Mouse (Mus musculus) thymus, postnatal 0 days (tissue): ENCODE measurements at regions not wholly inside any gene's neighbourhood (a gene's known extent, or its start where the extent isn't known, plus 50 kb on each side); places are given as distances from the start of the nearest gene placed in this dataset.

Source experiments
- DNase-seq: peaks from one replicate; pipeline ENCODE4 v3.0.0-alpha.2; 2015; ENCODE audit warnings: low spot score

DNA sequence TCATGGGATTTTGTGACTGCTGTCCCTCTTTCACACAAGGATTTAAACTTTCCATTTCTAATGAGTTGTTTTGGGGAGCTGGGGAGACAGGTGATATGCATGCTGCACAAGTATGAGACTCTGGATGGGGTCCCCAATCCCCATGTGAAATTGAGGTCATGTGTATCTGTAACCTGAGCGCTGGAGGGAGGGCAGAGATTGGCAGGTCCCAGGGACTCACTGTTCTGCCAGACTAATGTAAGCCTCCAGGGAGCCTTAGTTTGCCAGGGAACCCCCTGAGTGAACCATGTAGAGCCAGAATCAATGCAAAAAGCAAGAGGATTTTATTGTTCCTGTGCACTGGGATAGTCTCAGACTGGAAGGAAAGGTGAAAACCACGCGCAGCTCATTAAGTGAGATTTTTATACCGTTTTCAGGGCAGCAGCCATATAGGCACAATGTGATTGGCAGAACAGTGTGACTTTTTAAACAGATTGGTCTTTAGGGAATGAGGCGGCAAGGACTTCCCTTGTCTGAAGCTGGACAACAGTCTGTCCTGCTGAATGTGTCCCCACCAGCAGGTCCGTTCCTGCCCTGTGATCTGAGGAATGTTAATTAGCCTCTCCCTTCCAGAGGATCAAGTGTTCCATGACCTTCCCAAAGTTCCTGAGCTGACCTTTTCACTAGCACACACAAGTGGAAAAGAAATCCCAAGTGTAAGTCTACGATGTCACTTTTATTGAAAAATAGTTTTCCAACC lies 59.9 kb upstream of the Oxgr1 start:
- DNase-seq = no peak

DNA sequence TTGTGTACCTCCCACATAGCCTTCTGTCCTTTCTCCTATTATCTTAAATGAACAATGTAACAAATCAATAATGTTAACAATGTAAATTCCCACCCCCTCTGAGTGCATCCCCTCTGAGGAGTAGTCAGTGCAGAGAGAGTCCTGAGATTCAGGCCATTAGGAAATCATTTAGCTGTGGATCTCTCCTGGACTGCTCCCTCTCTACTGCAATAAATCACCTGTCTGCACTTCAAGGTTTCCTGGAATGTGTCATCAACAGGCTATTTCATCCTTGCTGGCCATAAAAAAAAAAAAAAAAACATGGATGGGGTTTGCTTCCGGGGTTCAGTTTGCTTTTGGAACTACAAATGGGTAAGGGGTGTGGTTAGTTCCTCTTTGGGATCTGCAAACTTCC lies 60.5 kb upstream of the Oxgr1 start:
- DNase-seq = no peak

DNA sequence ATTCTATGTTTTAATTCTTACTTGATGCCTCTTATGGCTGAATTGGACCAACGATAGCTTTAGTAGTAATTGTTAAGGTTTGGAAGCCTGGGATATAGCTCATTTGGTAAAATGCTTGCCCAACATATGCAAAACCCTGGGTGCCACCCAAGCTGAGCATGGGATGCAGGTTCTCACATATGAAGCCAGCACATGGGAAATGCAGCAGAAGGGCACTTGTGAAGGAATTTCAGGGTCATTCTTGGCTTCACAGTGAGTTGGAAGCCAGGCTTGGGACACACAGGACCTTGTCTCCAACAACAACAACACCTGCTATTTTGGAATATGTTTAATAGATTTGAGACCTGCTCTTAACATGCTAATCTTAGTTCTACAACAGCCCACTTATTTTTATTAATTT lies 67.6 kb upstream of the Oxgr1 start:
- no peak for DNase-seq

DNA sequence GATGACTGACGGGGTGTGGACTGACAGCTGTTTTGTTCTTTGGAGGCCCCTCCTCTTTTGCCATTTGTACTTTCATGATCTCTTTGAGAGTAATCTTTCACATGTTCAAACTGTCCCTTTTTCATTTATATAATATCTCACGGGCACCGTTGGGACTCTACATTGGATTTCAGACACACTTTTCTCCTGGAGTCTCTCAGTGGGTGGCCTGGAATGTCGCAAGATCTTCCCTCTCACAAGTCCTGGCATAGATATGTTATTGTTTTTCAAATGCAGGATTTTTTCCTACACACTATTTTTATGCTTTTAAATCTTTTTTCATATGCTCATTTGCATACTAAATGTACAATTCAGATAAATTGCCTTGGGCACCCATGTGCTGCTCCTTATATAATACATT lies 71.1 kb upstream of the Oxgr1 start:
- DNase-seq = no peak

DNA sequence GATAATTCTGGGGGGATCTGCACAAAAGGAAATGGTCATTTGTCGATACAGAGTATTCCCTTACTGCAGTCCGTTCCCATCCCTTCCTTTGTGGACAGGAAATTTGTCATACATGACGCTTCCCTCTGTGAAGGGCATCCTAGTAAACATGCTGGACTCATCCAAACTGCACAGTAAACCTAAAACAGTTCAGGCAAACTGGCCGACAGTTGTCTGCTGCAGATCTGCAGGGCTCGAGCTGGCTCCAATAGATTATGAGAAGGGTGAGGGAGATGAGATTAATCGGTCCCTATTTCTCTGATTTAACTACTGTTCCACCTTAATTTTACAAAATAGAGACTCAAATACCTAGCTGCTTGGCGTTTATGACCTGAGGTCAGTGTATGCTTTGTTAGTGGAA lies 76.3 kb upstream of the Oxgr1 start:
- DNase-seq = no peak

DNA sequence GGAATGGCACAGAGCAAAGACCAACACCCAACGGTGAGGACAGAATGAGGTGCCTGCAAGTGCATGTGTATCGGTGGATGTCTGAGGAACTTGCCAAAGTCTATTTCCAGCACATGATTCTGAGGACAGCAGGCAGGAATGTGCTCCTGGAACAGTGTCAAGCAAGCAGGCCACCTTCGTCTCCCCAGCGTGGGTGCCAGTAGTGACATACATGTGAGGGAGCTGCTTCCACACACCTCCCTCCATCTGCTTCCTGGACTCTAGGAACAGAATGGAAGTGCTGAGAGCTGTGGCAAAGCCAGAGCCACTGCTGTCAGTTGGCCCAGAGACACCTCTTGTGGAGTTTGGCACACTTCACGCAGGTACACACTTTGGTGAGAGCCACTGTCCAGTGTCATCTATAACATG lies 76.9 kb upstream of the Oxgr1 start:
- no peak for DNase-seq

DNA sequence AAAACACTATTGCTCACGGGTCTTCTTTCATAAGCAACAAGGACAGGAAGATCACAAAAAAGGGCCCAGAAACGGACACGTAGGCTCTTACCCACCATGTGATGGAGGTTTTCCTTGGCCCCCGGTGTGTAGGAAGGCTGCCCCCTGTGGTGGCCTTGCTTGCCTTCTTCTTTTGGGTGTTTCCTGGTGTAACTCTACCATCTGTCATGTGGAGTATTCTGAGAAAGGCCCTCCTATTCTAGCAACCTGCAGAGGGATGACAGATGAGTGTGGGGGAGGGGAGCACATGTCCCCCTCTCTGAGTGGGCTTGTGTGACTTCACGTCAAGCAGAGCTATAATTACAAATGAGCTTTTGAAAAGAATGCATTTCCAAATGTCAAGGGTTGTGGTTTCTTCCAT lies 77.3 kb upstream of the Oxgr1 start:
- DNase-seq = no peak

DNA sequence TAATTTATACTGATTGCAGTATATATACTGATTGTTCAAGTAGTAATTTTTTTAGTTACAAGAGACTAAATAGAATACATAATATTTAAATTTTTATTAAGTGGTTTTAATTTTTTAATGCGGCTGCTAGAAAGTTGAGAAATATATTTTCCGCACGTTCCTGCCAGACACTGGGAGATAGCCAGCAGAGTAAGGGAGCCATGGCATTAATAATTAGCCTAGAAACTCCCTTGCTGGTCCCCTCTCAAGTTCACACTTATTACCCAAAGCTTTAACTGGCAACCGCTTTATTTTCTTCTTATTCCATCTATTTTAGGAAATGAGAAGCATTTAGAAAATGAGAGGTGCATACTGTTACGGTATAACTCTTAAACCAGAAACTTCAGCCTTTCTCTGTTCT lies 78.0 kb upstream of the Oxgr1 start:
- no peak for DNase-seq

DNA sequence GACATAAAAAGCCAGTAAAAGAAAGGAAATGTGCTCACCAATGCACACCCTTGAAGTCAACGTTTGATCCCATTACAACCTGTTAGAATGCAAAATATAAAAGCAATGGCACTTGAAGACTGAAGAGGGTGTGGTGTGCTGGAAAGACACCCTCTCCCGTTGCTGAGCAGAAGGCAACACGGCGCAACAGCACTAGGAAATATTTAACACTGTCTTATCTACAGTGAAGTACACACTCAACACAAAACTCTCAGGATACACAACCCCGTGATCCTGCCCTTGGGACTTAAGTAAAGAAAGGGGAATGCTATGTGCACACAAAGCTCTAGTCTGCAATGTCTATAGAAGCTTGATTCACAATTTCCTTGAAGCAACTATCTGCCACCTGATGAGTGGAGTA lies 83.1 kb upstream of the Oxgr1 start:
- no peak for DNase-seq

DNA sequence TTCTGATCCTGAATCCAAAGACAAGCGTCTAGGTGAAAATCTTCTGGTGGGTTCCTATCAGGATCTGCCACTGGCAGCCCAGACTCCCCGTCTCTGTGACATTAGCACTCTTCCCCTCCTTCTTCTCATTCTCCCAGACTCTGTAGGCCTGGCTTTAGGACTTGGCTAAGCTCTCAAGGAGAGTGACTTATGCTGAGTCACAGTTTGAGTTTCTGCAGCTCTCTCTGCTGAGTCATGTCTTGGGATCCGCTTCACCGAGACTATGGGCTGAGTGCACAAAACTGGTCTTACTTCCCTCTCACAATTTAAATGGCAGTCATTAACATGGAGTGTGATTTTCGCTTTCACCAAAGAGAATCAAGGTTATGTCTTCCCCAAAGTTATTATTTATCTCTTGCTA lies 85.2 kb upstream of the Oxgr1 start:
- DNase-seq = no peak

DNA sequence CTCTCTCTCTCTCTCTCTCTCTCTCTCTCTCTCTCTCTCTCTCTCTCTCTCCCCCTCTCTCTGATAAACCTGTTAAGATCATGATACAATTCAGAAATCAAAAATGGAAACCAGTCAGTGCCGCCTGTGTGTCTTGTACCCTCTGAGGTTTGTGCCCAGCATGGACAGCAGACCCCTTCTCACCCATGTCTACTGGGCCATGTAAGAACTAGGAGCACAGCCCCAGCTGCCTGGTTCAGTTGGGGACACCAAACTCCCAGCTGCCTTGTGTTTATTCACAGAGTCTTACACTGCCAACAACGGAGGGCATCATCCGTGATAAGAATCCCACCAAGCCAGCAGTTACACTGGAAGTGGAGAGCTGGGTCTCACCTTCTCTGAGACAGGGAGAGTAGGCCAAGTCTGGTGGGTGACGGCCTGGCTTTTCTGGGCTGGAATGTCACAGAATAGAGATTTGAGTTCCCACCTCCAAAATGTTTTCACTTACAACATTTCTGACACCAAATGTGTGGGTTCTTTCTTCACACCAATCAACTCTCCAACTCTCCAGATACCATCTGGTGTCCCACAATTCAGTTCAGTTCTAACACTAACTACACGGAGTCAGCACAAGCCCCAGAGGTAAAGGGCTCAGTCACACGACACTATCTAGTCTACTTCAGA lies 92.2 kb upstream of the Oxgr1 start:
- DNase-seq = no peak

DNA sequence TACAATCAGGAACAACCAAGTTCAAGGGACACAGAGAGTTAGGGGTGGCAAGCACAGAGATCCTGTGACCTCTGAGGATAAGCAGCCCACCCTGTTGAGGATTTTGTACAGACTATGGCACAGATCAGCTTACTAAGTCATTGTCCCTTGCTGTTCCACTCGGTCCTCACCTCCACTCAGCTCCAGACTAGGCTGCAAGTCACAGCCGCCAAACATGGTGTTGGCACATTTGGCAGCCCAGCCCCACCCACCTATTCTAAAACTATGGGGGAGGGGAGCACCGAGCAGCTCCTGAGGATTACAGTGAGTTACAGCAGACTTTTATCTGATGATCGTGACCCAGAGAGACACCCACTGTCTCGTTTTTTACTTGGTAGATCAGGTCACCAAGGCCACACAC lies 93.0 kb upstream of the Oxgr1 start:
- no peak for DNase-seq

DNA sequence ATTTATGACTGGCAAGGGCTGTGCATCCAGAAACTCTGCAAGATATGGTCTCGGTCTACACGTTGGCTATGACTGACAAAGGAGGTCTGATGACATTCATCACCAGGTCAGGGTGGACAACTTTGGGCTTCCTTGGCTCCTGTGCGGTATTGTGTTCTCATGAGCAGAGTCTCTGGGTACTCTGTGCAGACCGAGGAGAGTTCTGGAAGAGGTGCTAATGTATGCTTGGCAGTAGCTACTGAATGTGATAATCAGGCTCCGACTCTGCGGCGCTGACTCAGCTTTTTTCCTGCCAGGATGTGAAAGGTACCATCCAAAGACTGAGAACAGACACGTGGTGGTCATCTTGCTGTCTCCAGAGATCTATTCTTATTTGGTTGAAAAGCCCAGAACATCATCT lies 94.5 kb upstream of the Oxgr1 start:
- no peak for DNase-seq

DNA sequence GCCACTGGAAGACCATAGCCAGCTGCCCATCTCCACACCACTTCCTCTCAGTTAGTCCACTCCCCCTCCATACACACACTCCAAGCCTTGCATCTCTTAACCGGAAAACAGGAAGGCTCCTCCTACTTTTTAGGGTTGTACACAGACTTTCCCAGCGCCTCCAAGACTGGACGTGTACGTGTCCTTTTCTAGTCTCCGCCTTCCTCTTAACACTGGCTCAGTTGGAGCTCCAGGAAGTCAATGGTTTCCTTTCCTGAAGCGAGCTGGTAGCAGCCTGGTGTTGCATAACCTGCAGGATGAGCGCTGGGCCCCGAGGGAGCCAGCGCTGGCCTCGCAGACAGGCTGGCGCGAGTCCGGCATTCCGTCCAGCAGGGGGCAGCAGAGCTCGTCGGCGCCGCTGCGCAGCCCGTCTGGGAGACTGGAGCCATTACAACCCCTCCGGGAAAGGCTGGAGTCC lies 95.5 kb upstream of the Oxgr1 start:
- peak; percentile 76 for DNase-seq

DNA sequence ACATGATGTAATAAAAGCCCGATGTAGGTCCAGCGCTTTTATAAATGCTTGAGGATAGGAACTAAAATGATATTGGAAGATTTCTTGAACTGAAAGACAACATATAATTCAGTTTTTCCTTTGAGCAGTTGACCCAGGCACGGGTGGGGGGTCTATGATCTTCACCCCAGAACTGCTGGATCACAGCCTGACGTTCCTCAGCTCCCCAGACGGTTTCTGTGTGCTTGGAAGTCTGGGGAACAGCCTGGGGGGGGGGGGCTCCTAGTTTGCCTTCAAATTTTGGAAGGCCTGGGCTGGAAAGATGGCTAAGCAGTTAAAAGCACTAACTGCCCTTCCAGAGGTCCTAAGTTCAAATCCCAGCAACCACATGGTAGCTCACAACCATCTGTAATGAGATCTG lies 96.3 kb upstream of the Oxgr1 start:
- DNase-seq = no peak

DNA sequence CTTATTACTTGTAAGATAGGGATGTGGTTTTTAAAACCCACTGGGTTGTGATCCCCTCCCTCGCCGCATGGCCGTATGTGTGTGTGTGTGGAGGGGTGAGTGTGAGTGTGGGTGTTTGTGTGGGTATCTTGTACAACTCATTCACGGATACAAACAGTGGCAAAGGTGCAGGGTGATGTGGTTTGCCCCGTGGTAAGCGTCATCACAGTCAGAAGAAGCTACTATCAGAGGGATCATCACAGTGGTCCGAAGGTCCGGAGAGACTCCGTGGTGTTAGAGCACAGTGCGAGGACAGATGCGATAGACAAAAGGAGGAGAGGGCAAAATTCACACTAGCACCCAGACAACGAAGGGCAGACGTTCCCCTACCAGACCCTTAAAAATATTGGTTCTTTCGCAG lies 97.0 kb upstream of the Oxgr1 start:
- DNase-seq = no peak

DNA sequence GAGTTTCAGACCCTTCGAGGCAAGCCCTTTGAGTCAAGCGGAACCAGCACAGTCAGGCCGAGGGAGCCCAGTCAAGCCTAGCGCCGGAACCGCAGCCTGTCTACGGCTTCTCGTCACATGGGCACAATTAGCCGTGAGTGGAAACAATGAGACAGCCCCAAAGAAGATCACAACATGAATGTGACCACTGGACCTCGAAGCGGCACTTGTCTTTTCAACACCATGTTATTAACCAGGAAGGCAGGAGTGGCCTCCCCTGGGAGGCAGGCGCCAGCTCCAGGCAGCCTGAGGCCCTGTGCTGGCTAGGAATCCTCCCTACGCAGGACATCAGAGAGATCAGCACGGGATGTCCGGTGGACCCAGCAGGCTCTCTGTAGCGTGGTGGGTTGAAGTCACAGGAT lies 97.4 kb upstream of the Oxgr1 start:
- no peak for DNase-seq

DNA sequence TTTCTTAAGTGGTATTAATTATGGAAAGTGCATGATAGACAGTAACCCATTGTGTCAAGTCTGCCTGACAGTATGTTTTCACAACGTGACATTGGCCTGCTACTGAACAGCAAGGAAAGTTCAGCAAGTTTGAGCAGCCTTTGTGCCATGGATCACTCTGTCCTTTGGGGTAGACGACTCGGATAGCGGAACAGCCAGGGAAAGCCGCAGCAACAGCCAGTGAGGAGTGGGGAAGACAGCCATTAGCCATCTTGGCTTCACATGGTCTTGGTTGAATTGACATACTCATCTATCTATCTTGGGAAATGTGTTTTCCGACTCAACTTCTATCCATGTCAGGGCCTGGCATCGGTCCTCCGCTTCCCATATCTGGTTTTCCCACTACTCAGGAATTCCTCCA lies 98.0 kb upstream of the Oxgr1 start:
- DNase-seq = no peak

DNA sequence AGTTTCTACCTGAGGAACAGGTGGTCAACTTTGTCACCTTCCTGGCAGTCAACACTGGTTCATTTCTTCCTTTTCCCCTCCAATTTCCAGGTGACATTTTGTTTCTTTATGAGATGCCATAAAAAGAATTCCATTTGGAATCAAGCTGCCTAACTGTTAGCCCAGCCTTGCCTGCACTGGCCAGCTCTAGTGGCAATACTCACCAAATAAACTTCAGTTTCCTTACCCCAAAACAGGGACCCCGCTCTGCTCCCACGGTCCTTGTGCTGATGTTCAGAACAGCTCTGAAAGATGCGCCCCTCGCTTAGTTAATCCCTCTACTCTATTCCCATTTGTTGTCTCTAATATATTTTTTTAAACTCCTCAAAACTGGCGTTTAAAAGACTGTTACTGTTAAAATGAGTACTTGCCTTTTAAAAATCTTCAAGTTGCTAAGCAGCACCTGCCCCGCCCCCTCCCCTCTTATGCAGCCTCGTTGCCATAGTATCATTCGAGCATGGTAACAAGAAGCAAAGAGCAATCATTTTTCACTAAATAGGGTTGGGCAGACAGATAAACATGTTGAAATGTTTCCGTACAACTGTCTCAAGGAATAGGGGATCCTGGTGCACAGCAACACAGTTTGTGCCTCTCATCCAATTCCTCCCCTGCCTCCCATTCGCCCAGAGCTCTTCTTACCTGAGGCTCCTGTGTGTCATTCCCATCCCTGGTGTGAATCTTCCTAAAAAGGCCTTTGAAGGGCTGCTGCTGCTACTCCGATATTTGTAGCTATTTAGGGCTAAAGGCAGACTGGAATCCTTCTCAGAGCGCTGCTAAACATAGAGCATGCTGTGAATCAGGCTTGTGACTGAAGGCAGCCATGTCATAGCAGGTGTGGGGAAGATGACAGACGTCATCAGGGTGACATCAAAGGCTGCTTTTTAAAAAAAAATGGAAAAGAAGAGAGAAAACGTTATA lies 98.8 kb upstream of the Oxgr1 start:
- no peak for DNase-seq

DNA sequence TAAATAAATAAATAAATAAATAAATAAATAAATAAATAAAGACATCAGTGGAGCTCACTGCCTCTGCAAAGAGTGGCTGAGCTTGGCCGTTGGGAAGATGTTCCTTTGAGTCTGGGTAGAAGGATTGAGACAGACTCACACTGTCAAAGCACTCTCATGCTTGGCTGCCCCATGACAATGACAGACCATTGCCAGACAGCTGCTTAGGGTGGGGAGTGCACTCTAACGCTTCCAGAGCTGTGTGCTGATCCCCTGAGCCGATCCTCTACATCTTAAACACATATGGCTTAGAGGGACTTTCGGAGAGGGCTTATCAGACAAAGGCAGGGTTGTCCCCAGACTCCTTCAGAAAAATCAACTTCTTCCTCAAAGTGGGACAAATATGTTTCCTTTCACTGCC lies 100.0 kb upstream of the Oxgr1 start:
- DNase-seq = no peak

DNA sequence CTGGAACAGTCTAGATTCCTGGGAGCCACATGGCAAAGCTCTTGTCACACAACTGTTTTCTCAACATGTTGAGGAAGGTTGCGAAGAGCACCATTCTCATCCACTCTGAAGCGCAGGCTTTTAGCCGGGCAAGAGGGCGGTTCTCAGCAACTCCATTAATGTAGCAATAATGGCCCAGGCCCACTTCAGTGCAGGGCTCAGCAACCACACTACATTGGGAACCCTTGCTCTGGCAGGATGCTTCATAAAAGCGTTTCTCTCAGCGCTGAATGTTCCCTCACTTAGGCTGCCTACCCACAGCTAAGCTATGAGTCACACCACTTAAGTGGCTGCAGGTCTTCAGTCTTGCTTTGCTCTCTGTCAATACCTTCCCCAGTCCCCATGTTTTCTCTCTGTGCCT lies 102.2 kb upstream of the Oxgr1 start:
- no peak for DNase-seq

DNA sequence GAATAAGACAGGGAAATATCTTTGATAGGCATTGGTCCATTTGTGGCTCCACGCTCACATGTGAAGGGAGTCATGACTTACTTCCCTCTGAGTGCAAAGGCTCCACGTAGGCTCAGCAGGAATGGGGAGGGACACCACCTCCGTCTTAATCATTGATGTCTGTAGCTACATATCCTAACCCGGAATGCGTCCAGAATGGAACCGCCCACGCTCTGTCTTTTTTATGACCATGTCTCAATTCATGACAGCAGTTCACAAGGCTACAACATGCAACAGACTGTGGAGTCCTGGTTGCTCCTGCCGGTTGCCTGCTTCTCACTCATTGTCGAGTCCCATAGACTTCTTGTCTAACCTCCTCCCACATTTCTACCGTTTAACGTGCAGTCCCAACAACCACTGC lies 104.1 kb upstream of the Oxgr1 start:
- no peak for DNase-seq
